Comparison of ENCODE assay signal across 20 mouse cellular contexts in the genomic region with DNA sequence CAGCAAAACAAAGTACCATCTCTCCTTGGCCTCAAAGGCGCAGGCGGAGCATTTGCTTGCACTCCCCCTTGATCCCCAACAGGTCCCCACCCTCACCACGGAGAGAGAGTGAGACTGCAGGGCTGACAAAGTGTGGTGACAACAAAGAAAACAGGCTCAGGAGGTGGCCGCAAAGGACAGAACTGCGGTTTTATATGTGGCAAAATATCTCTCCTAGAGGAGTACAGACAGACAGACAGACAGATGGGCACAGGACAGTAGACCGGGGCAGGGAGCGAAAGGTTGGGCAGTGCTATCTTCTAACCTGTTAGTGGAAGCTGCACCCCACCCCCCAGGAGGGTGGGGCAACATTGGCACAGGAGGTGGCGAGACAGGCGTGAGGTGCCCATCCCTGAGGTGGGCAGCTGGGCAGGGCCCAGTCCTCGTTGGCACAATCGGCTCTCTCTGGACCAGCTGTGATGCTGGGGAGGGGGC. TPM values are rescaled to one million over a fixed set of nuclear protein-coding genes. Genes with fewer than 3 reads are reported as not detected.
DNase-seq lines count a peak whose midpoint lies in the region; ATAC-seq and TF ChIP-seq lines count a peak whose summit lies in the region.
"Had no signal": no experiment of that assay in that cellular context is flagged by ENCODE, and none has a peak within 500 bp of the region (broad histone marks: within the 10 kb centered on the region; RNA-seq: fewer than 3 reads in every experiment).

No protein-coding gene starts in this region.

- 29% methylated on average over 11 of the region's 11 CpGs for WGBS in heart, embryonic 12.5 days
- WGBS in spleen, adult 2 months = 16% methylated on average over 11 of the region's 11 CpGs

- TF ChIP-seq CTCF in spleen, adult 2 months (IDR thresholded peaks at IDR 0.05; ENCODE audit: extremely low read depth, insufficient read depth, insufficient read length, insufficient replicate concordance) = no peak

- H3K27me3 ChIP-seq in heart, embryonic 12.5 days (replicated peaks) = peaks cover 84% of the 10 kb centered on the region
- no peaks in the 10 kb centered on the region for H3K27me3 ChIP-seq in spleen, adult 2 months (ENCODE audit: control insufficient read depth, insufficient read depth, low read length)
- H3K27me3 ChIP-seq: Patski had no signal

- H3K36me3 ChIP-seq in heart, embryonic 12.5 days = peaks cover 8% of the 10 kb centered on the region; the same call in 1 of the 2 replicates
- H3K36me3 ChIP-seq in spleen, adult 2 months (ENCODE audit: control insufficient read depth, insufficient read depth, low read length) = no peaks in the 10 kb centered on the region

- H3K4me1 ChIP-seq in heart, embryonic 12.5 days (replicated peaks) = peaks cover 23% of the 10 kb centered on the region
- peaks cover 50% of the 10 kb centered on the region for H3K4me1 ChIP-seq in spleen, adult 2 months (ENCODE audit: control insufficient read depth, insufficient read depth, insufficient read length)

- intact Hi-C loops in heart, postnatal 25 days (cut with DNase I) = loop anchor here (5.0 kb wide), 1 partner anchor 104 kb away; no protein-coding TSS in a partner anchor

- H3K27ac ChIP-seq in heart, embryonic 12.5 days (ENCODE audit: poor library complexity, severe bottlenecking) = no peak overlapping the region
- peak overlapping the region; percentile 89 for H3K27ac ChIP-seq in spleen, adult 2 months (ENCODE audit: insufficient read depth, low read length)
- H3K27ac ChIP-seq: kidney, postnatal 0 days; neural tube, embryonic 12.5 days; stomach, embryonic 15.5 days had no signal

- no peaks in the 10 kb centered on the region for H3K9me3 ChIP-seq in heart, embryonic 12.5 days (replicated peaks)
- H3K9me3 ChIP-seq: neural tube, embryonic 12.5 days; stomach, embryonic 15.5 days had no signal

- no peak overlapping the region for H3K4me3 ChIP-seq in heart, embryonic 12.5 days
- H3K4me3 ChIP-seq in spleen, adult 2 months (ENCODE audit: extremely low read depth, insufficient read depth, insufficient read length) = no peak overlapping the region
- H3K4me3 ChIP-seq: neural tube, embryonic 12.5 days; stomach, embryonic 15.5 days had no signal

- 0 out of 2 replicates have a peak overlapping the region, but pooled peaks have one; percentile 5 for H3K9ac ChIP-seq in heart, embryonic 12.5 days
- H3K9ac ChIP-seq: neural tube, embryonic 12.5 days; stomach, embryonic 15.5 days had no signal

- DNase-seq in heart, postnatal 25 days (ENCODE audit: low spot score) = no peak
- DNase-seq in spleen, adult 2 months (ENCODE audit: low read depth in 1 of 2, low spot score in 2 of 2) = peak in 1 of 2 experiments; percentile 56
- no peak for DNase-seq in spleen, adult 12 weeks (ENCODE audit: low spot score)
- DNase-seq in spleen, postnatal 36 days (ENCODE audit: low spot score in 2 of 2) = peak; percentile 68 to 70
- no peak for DNase-seq in cerebellum, adult 8-10 months
- no peak for DNase-seq in frontal cortex, postnatal 10 days (ENCODE audit: low spot score in 2 of 2)
- DNase-seq in left cerebral cortex, adult 18-20 months (ENCODE audit: low spot score in 2 of 2) = no peak
- DNase-seq: adrenal gland, adult 8-10 months; cerebellum, postnatal 36 days; gastrocnemius, postnatal 36 days; layer of hippocampus, postnatal 36 days; liver; lung, postnatal 10 days had no signal

- H3K4me2 ChIP-seq in heart, embryonic 12.5 days = no peak overlapping the region
- H3K4me2 ChIP-seq: midbrain, embryonic 11.5 days; neural tube, embryonic 12.5 days; stomach, embryonic 15.5 days had no signal

- no peak for TF ChIP-seq POLR2A in spleen, adult 2 months (IDR thresholded peaks at IDR 0.05; ENCODE audit: low read depth, low read length)

- no peak for ATAC-seq in heart, embryonic 12.5 days (ENCODE audit: insufficient number of reproducible peaks, low FRiP score)
- ATAC-seq: forebrain, embryonic 16.5 days; Patski had no signal

RNA-seq across cellular contexts. Expression of a gene that starts 5.4 kb away (rescaled TPM):
- polyA plus RNA-seq in heart, embryonic 12.5 days (2016; fragmentation: Nextera tagmentation; extraction: Ambion mirVana) = 3.4 and 3.9 TPM in 2 replicates
- total RNA-seq in heart, postnatal 25 days (2021) = under 1 TPM; 0.57 to 0.92 TPM
- polyA plus RNA-seq in spleen, adult 2 months (2012; rRNA removed) = 24.6 and 28.9 TPM in 2 replicates
- 1 to 10 TPM; 1.4 to 1.9 TPM for total RNA-seq in left cerebral cortex, adult 18-20 months (2021)

RNA-seq across cellular contexts. Expression of a gene that starts 15.1 kb away (rescaled TPM):
- 0.31 TPM in 1 of 2 replicates, not detected in the other for polyA plus RNA-seq in heart, embryonic 12.5 days (2016; fragmentation: Nextera tagmentation; extraction: Ambion mirVana)
- total RNA-seq in heart, postnatal 25 days (2021) = 1 to 10 TPM; 5.4 to 6.0 TPM
- 9.0 and 9.7 TPM in 2 replicates for polyA plus RNA-seq in spleen, adult 2 months (2012; rRNA removed)
- 10 to 100 TPM; 42.2 to 46.7 TPM for total RNA-seq in left cerebral cortex, adult 18-20 months (2021)
- polyA plus RNA-seq: midbrain, embryonic 11.5 days had no signal

RNA-seq across cellular contexts. Expression of a gene that starts 21.4 kb away (rescaled TPM):
- polyA plus RNA-seq in heart, embryonic 12.5 days (2016; fragmentation: Nextera tagmentation; extraction: Ambion mirVana) = 6.1 and 8.5 TPM in 2 replicates
- 1 to 10 TPM; 6.0 to 6.8 TPM for total RNA-seq in heart, postnatal 25 days (2021)
- polyA plus RNA-seq in spleen, adult 2 months (2012; rRNA removed) = 8.5 and 8.9 TPM in 2 replicates
- total RNA-seq in left cerebral cortex, adult 18-20 months (2021) = 100 to 1,000 TPM; 154 to 170 TPM

RNA-seq across cellular contexts. Expression of a gene that starts 25.1 kb away (rescaled TPM):
- polyA plus RNA-seq in heart, embryonic 12.5 days (2016; fragmentation: Nextera tagmentation; extraction: Ambion mirVana) = 654 and 675 TPM in 2 replicates
- total RNA-seq in heart, postnatal 25 days (2021) = 100 to 1,000 TPM; 539 to 575 TPM
- polyA plus RNA-seq in spleen, adult 2 months (2012; rRNA removed) = 555 and 724 TPM in 2 replicates
- total RNA-seq in left cerebral cortex, adult 18-20 months (2021) = 100 to 1,000 TPM; 627 to 650 TPM

RNA-seq across cellular contexts. Expression of a gene that starts 51.9 kb away (rescaled TPM):
- polyA plus RNA-seq in heart, embryonic 12.5 days (2016; fragmentation: Nextera tagmentation; extraction: Ambion mirVana) = 0.47 and 0.63 TPM in 2 replicates
- under 1 TPM; 0.13 to 0.25 TPM for total RNA-seq in heart, postnatal 25 days (2021)
- polyA plus RNA-seq in spleen, adult 2 months (2012; rRNA removed) = 6.3 and 6.6 TPM in 2 replicates
- 100 to 1,000 TPM in 1 of 2 experiments, 10 to 100 TPM in 1; 86.3 to 109 TPM for total RNA-seq in left cerebral cortex, adult 18-20 months (2021)

Comparison
In these comparisons a context has a peak if more than half of its experiments do, and no peak if none do; other contexts are left out.
1. DNase-seq: peak in spleen, postnatal 36 days (2 of 2); none in heart, postnatal 25 days (single experiment), spleen, adult 12 weeks (single experiment), cerebellum, adult 8-10 months (single experiment), frontal cortex, postnatal 10 days (0 of 2) and left cerebral cortex, adult 18-20 months (0 of 2).
2. RNA of a gene that starts 15.1 kb away (total RNA-seq): 42.2 to 46.7 TPM in left cerebral cortex, adult 18-20 months; 5.4 to 6.0 TPM in heart, postnatal 25 days; every median in the first group is over 4 times any median in the second.
3. RNA of a gene that starts 21.4 kb away (total RNA-seq): 154 to 170 TPM in left cerebral cortex, adult 18-20 months; 6.0 to 6.8 TPM in heart, postnatal 25 days; every median in the first group is over 10 times any median in the second.